Mouse (Mus musculus): ENCODE measurements around the gene Synpr.
"Not testable (repeated sequence)": the region's sequence is repeated elsewhere in the genome, so short reads cannot be mapped to it uniquely, and the experiment has no call there.

Gene Synpr

GRCm38 (mm10) chr14:13284091-13284844 lies at the start of gene Synpr:
Gene Synpr (plus strand): TSS chr14:13284780.
- no peak for DNase-seq (ENCODE audit: extremely low read depth, low read depth, low spot score)

GRCm38 (mm10) chr14:13236929-13237328 lies 47.7 kb upstream of the Synpr start:
- no peak for DNase-seq (ENCODE audit: extremely low read depth, low read depth, low spot score)

GRCm38 (mm10) chr14:13247431-13247830 lies 37.1 kb upstream of the Synpr start:
- no peak for DNase-seq (ENCODE audit: extremely low read depth, low read depth, low spot score)

- no peak for DNase-seq (ENCODE audit: extremely low read depth, low read depth, low spot score)
Measured at GRCm38 (mm10) chr14:13249361-13249760, 35.2 kb upstream of the Synpr start.

- no peak for DNase-seq (ENCODE audit: extremely low read depth, low read depth, low spot score)
Measured at GRCm38 (mm10) chr14:13252594-13252993, 32.0 kb upstream of the Synpr start.

- DNase-seq (ENCODE audit: extremely low read depth, low read depth, low spot score), result not testable (repeated sequence)
Measured at GRCm38 (mm10) chr14:13254741-13255140, 29.8 kb upstream of the Synpr start.

- DNase-seq (ENCODE audit: extremely low read depth, low read depth, low spot score), result no peak
Measured at GRCm38 (mm10) chr14:13262406-13262805, 22.2 kb upstream of the Synpr start.

GRCm38 (mm10) chr14:13266331-13266730 lies 18.2 kb upstream of the Synpr start:
- no peak for DNase-seq (ENCODE audit: extremely low read depth, low read depth, low spot score)

GRCm38 (mm10) chr14:13267181-13267580 lies 17.4 kb upstream of the Synpr start:
- no peak for DNase-seq (ENCODE audit: extremely low read depth, low read depth, low spot score)

GRCm38 (mm10) chr14:13283211-13283610 lies 1.4 kb upstream of the Synpr start:
- no peak for DNase-seq (ENCODE audit: extremely low read depth, low read depth, low spot score)

- DNase-seq (ENCODE audit: extremely low read depth, low read depth, low spot score), result no peak
Measured at GRCm38 (mm10) chr14:13284845-13285198, 242 bp downstream of the Synpr start.

GRCm38 (mm10) chr14:13285341-13286130 lies 956 bp downstream of the Synpr start:
- DNase-seq (ENCODE audit: extremely low read depth, low read depth, low spot score), result no peak

GRCm38 (mm10) chr14:13294200-13294599 lies 9.6 kb downstream of the Synpr start:
- DNase-seq (ENCODE audit: extremely low read depth, low read depth, low spot score), result no peak

- no peak for DNase-seq (ENCODE audit: extremely low read depth, low read depth, low spot score)
Measured at GRCm38 (mm10) chr14:13314323-13314722, 29.7 kb downstream of the Synpr start.

GRCm38 (mm10) chr14:13328461-13328860 lies 43.9 kb downstream of the Synpr start:
- DNase-seq (ENCODE audit: extremely low read depth, low read depth, low spot score), result no peak

GRCm38 (mm10) chr14:13332497-13333306 lies 48.1 kb downstream of the Synpr start:
- no peak for DNase-seq (ENCODE audit: extremely low read depth, low read depth, low spot score)

GRCm38 (mm10) chr14:13333372-13333771 lies 48.8 kb downstream of the Synpr start:
- no peak for DNase-seq (ENCODE audit: extremely low read depth, low read depth, low spot score)

- DNase-seq (ENCODE audit: extremely low read depth, low read depth, low spot score), result no peak
Measured at GRCm38 (mm10) chr14:13336162-13336561, 51.6 kb downstream of the Synpr start.

GRCm38 (mm10) chr14:13340688-13341087 lies 56.1 kb downstream of the Synpr start:
- no peak for DNase-seq (ENCODE audit: extremely low read depth, low read depth, low spot score)

- DNase-seq (ENCODE audit: extremely low read depth, low read depth, low spot score), result no peak
Measured at GRCm38 (mm10) chr14:13344240-13344639, 59.7 kb downstream of the Synpr start.

GRCm38 (mm10) chr14:13349170-13349865 lies 64.7 kb downstream of the Synpr start:
- no peak for DNase-seq (ENCODE audit: extremely low read depth, low read depth, low spot score)

Data from fat pad, adult 2 months (tissue).